Mouse (Mus musculus) liver, postnatal 0 days (tissue): Measurements from ENCODE around the gene Dynlt1f.
"Not testable (repeated sequence)": the region's sequence is repeated elsewhere in the genome, so short reads cannot be mapped to it uniquely, and the experiment has no call there.

ENCODE experiments used
- CTCF ChIP-seq: sonication (generic); IDR thresholded peaks from 2 replicates; pipeline ENCODE4 v1.5.1; 2016; ENCODE audit warnings: antibody characterized with exemption, low read depth
- EP300 ChIP-seq: IDR thresholded peaks from 2 replicates; pipeline ENCODE4 v1.6.1; 2016; ENCODE audit warnings: antibody characterized with exemption, low read depth, mild to moderate bottlenecking

DNA sequence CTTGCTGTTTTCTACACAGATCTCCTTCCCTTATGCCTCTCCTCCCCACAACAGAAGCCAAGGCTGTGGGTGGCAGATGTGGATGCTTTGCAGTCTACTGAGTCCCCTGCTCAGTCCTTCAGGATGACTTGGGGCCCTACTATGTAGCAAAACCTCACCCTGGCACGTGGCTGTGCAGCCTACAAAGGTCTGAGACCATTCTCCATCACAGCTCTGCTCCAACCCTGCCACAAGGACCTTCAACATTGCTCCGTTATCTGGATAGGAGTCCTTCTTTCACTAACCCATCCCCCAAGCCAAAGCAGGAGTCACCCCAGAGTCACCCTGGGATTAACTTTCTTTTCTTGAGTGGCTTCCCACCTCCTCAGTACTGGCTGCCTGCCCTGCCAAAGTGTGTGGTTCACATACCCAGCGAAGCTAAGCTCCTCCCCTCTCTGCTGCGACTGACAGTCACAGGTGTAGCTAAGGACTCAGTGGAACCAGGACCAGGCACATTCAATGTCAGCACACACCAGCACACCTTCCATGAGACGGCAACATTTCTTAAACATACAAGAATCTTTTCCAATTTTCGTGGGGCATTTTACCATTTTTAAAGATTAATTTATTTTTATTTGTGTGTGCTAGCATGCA, 30.7 kb downstream of the Dynlt1f start:
- TF ChIP-seq EP300, CTCF: not testable (repeated sequence)
